Mouse (Mus musculus) brain, adult 2 months (tissue): Measurements from ENCODE around the gene Cotl1.

Source experiments
- DNase-seq: peaks from one replicate; pipeline ENCODE4 v3.0.0; 2011; ENCODE audit warnings: low read depth, low spot score

Cotl1 gene

GRCm38 (mm10) chr8:119838100-119838982 is 2.0 kb downstream of the Cotl1 start:
- DNase-seq: peak; percentile 41

GRCm38 (mm10) chr8:119837553-119838071 is 2.7 kb downstream of the Cotl1 start:
- peak; percentile 81 for DNase-seq

- peak; percentile 58 for DNase-seq
These were observed 3.5 kb downstream of the Cotl1 start for GRCm38 (mm10) chr8:119836831-119837230.

- peak; percentile 74 for DNase-seq
These were observed 5.1 kb downstream of the Cotl1 start for GRCm38 (mm10) chr8:119835270-119835669.

GRCm38 (mm10) chr8:119834676-119835075 is 5.7 kb downstream of the Cotl1 start:
- DNase-seq: no peak

GRCm38 (mm10) chr8:119832931-119833330 is 7.4 kb downstream of the Cotl1 start:
- DNase-seq: no peak

GRCm38 (mm10) chr8:119832101-119832617 is 8.2 kb downstream of the Cotl1 start:
- DNase-seq: no peak

GRCm38 (mm10) chr8:119831336-119831995 is 8.9 kb downstream of the Cotl1 start:
- peak; percentile 70 for DNase-seq

- peak; percentile 58 for DNase-seq
These were observed 9.8 kb downstream of the Cotl1 start for GRCm38 (mm10) chr8:119830589-119830988.

GRCm38 (mm10) chr8:119829870-119830580 is 10.3 kb downstream of the Cotl1 start:
- peak; percentile 73 for DNase-seq

- DNase-seq: peak; percentile 29
These were observed 10.9 kb downstream of the Cotl1 start for GRCm38 (mm10) chr8:119829420-119829819.

- peak; percentile 37 for DNase-seq
These were observed 11.3 kb downstream of the Cotl1 start for GRCm38 (mm10) chr8:119829015-119829414.

- DNase-seq: peak; percentile 57
These were observed 12.6 kb downstream of the Cotl1 start for GRCm38 (mm10) chr8:119827721-119828153.

GRCm38 (mm10) chr8:119826982-119827381 is 13.4 kb downstream of the Cotl1 start:
- DNase-seq: no peak

GRCm38 (mm10) chr8:119825950-119826730 is 14.2 kb downstream of the Cotl1 start:
- DNase-seq: no peak

- DNase-seq: peak; percentile 84
These were observed 15.5 kb downstream of the Cotl1 start for GRCm38 (mm10) chr8:119824809-119825273.

GRCm38 (mm10) chr8:119824100-119824499 is 16.2 kb downstream of the Cotl1 start:
- peak; percentile 81 for DNase-seq

- DNase-seq: peak; percentile 55
These were observed 17.1 kb downstream of the Cotl1 start for GRCm38 (mm10) chr8:119823278-119823677.

GRCm38 (mm10) chr8:119821691-119822090 is 18.7 kb downstream of the Cotl1 start:
- no peak for DNase-seq

GRCm38 (mm10) chr8:119819976-119820375 is 20.4 kb downstream of the Cotl1 start:
- DNase-seq: no peak

- DNase-seq: peak; percentile 75
These were observed 21.0 kb downstream of the Cotl1 start for GRCm38 (mm10) chr8:119819316-119819715.
